Mouse (Mus musculus): ENCODE data around the gene Itgav.
"Not testable (repeated sequence)": the region's sequence is repeated elsewhere in the genome, so short reads cannot be mapped to it uniquely, and the experiment has no call there.

The Itgav gene

DNA sequence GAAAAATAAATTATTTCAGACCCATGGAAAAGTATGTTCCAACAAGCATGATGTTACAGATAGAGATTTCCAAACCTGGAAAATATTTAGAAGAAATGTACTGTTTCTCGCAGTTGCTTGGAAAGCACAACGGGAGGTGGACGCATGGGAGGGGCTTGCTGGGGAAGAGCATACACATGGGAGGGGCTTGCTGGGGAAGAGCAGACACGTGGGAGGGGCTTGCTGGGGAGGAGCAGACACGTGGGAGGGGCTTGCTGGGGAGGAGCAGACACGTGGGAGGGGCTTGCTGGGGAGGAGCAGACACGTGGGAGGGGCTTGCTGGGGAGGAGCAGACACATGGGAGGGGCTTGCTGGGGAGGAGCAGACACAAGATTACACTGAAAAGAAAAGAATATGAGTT lies 10.9 kb upstream of the Itgav start:
- not testable (repeated sequence) for DNase-seq

GRCm38 (mm10) chr2:83713946-83714345 lies 10.3 kb upstream of the Itgav start:
- no peak for DNase-seq

DNA sequence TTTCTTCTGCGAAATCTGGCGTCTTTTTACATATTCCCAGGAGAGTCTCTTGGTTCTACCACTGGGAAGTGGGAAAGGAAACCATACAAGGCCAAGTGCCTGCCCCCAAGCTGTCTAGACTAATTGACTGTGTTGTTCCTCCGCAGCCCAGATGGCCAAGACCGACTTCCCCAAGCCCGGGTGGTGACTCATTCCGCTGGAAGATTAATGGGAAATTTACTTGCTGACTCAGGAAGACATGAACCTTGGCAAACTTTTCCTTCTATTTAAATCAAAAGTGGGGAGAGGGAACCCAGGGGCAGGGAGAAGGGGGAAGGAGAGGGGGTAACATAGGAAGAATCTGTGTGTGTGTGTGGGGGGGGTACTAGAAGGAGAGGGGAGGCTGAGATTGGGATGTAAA lies 9.4 kb upstream of the Itgav start:
- DNase-seq, result peak; percentile 76

GRCm38 (mm10) chr2:83718341-83718740 lies 5.9 kb upstream of the Itgav start:
- no peak for DNase-seq

GRCm38 (mm10) chr2:83721635-83722034 lies 2.6 kb upstream of the Itgav start:
- DNase-seq, result no peak

GRCm38 (mm10) chr2:83722936-83723335 lies 1.3 kb upstream of the Itgav start:
- no peak for DNase-seq

GRCm38 (mm10) chr2:83723346-83723745 lies 851 bp upstream of the Itgav start:
- DNase-seq, result no peak

GRCm38 (mm10) chr2:83724827-83725730 lies 882 bp downstream of the Itgav start:
- peak; percentile 61 for DNase-seq

- no peak for DNase-seq
These were observed 1.6 kb downstream of the Itgav start for GRCm38 (mm10) chr2:83725796-83726195.

DNA sequence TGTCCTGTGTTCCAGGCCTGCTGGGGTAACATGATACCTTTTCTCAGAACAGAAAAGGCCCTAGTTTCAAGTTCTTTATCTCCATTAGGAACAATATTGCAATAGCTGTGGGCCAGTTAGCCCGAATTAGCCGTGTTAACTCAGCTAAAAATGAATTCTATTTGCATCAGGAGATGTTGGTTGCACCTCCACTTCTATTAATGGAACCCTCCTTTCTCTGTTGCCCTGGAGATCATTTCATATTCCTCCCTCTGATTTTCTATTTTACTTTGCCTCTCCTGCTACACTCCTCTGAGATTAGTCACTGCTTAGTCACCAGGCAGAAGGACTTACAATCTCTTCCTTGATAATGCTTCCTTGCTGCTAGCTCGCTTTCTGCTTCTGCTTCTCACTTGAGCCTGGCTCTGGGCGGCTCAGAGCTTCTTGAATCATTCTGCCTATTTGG lies 4.1 kb downstream of the Itgav start:
- peak; percentile 25 for DNase-seq

GRCm38 (mm10) chr2:83729339-83729738 lies 5.1 kb downstream of the Itgav start:
- DNase-seq, result peak; percentile 94

GRCm38 (mm10) chr2:83732896-83733295 lies 8.7 kb downstream of the Itgav start:
- DNase-seq, result no peak

DNA sequence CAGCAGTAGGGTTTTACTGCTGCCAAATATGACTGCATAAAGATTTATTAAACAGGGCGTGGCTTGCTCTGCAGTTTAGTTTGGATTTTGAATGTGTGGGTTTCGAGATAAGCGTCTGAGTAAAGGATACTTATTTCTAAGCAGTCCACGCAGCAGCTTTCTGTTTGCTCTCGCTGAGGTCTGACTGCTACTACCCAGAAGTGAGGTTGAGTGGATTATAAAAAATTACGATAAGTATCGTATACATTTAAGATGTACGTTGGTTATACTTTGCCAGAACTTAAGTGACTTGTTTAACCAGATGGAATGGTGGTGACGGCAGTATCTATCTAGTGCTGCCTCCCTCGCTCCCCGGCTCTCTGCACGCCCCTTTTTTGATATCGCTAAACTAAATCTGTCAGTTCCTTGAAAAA lies 9.8 kb downstream of the Itgav start:
- peak; percentile 45 for DNase-seq

DNA sequence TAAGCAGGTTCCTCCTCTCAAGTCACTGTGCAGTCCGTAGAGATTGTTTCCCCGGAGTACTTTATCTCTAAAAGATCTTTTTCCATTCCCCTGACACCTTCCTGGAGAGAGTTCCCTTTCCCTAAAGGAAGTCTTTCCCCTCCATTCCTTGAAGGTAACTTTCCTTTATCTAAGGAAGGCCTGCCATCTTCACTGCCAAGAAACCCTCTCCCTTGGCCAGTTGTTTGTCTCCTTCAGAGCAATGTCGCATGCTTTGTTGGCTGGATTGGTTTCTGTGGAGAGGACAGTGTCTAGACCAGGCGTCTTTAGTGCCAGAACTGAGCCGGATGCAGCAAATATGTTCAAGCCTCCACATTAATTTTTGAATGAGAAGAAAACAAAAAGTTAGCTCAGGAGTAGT lies 11.1 kb downstream of the Itgav start:
- no peak for DNase-seq

GRCm38 (mm10) chr2:83736836-83737235 lies 12.6 kb downstream of the Itgav start:
- DNase-seq, result no peak

DNA sequence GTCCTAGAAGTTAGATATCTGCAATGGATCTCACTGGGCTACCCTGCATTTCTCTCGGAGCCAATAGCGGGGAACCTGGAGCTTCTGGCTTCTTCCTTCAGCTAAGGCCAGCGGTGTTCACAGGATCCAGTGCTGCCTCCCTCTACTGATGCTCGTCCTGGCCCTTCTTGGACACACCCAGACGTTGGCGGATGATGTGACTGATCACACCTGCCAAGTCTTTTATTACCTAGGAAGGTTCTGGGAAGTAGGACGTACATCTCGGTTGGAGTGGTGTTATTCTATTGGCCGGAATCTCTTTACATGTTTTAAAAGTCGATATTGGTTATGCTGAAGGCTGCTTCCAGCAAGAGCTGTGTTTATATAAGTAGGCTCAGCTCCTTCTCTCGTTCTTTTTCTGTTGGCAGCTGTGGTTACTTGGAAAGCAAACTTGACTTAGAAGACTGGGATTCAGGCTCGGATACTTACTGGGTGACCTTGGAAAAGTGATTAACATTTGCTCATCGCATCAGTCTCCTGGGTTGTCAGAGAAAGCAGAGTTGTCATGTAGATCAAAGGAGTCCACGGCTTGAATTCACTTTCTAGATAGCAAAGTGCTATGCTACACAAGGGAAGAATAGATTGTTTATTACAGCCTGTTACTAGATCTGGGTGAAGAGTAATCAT lies 14.5 kb downstream of the Itgav start:
- no peak for DNase-seq

DNA sequence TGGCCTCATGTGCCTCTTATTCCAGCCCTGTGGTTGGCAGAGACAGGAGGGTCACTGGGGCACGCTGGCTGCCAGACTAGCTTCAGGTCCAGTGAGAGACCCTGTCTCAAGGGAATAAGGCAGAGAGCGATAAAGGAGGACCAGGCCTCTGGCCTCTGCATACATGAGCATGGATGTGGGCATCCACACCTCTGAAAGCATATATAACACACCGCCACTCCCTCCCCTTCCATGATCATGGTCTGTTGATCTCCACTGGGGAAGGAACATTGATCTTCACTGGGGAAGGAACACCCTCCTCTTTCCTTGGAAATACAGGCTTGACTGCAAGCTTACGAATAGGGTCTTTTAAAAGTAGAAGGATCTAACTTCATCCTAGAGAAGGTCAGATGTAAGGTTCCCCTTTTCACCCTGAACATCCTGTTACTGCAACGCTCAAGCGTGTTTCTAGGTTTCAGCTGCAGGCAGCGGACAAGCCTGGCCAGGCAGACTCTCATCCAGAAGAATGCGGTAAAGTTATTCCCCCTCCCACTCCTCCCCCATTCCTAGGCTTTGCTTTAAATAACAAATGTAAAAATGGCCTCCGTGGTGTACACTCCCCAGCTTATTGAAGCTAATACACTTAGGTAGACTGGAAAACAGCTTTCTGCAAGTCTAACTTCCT lies 15.4 kb downstream of the Itgav start:
- no peak for DNase-seq

DNA sequence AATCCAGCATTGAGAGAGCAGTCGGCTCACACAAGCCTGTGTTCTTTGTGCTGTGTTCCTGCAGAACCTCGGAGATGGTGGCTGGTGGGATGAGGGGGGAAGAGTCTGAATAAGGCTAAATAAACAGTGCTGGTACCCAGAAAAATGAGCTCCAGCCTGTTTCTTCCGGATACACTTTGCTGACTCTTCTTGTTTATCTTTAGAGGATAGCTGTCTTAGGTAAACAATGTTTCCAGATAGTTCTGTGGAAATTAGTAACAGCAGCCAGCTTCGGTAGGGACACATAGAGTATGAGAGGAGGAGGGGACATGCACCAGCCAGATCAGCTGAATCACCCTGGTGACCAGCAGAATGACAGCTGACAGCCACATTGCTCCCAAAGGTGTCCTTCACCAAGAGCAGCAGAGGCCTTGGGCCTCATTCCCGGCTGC lies 16.4 kb downstream of the Itgav start:
- DNase-seq, result peak; percentile 33

GRCm38 (mm10) chr2:83742210-83742609 lies 18.0 kb downstream of the Itgav start:
- DNase-seq, result peak; percentile 82

DNA sequence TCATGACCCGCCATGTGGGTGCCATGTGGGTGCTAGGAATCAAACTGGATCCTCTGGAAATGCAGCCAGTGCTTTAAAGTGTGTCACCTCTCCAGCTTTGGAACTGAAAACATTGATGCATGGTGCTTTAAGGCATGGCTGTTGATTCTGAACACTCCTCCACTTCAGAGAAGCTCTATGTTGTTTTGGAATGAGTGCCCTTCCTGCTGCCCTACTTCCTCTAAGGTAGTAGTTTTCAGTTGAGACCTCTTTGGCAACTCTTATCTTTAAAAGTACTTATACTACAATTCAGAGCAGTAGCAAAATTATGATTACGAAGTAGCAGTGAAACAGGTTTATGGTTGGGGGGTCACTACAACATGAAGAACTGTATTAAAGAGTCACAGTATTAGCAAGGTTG lies 18.6 kb downstream of the Itgav start:
- no peak for DNase-seq

DNA sequence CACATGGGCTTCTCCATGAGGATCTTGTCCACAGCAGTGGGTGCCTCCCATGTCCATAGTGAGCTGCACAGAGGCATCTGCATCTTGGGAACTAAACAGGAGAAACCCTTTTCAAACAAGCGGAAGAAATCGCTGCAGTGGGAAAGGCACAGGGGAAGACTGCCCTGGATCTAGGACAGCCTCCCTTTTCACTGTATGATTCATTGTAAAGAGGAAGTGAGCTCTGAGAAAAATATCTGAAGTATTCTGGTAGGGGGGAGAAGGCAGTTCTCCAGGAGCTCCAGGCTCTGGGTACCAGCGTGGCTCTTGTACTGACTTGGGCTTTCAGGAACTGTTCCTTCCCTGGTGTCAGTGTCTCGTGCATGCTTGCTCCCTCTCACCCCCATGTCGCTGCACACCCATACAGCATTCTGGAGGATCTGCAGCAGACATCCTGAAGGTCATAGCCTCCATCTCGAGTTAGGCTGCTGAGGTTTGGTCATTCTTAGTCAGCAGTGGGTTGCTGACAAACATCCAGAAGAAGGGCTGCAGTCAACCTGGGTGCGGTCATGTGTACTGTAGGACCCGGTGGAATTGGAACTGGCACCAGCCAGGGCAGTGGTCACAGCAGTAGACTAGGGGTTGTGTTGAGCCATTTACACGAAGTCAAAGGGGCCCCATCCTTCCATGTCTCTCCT lies 20.2 kb downstream of the Itgav start:
- no peak for DNase-seq

GRCm38 (mm10) chr2:83745257-83745656 lies 21.1 kb downstream of the Itgav start:
- DNase-seq, result no peak

DNA sequence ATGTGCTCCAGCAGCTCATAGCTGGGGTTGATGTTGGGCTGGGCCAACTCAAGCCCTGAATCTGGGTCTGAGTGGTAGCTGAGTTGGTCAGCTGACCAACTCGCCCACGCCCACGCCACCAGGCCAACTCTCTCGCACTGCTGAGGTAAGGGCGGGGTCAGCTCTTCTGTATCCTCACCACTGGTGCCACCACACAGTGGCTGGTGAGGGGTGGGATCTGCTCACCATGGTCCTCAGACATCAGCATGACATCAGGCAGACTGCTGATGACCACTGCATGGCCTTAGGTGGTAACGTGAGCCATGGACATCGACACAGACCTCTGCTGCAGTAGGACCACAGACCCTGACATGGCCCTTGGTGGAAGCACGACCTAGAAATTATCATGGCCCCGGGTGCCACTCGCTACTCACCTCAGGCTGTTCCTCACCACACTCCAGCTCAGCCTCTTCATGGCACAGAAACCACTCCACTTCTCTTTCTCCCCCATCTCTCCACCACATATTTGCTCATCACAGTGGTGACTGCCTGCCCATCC lies 24.5 kb downstream of the Itgav start:
- no peak for DNase-seq
